Mouse (Mus musculus): ENCODE results near the gene Gm28047.

DNA sequence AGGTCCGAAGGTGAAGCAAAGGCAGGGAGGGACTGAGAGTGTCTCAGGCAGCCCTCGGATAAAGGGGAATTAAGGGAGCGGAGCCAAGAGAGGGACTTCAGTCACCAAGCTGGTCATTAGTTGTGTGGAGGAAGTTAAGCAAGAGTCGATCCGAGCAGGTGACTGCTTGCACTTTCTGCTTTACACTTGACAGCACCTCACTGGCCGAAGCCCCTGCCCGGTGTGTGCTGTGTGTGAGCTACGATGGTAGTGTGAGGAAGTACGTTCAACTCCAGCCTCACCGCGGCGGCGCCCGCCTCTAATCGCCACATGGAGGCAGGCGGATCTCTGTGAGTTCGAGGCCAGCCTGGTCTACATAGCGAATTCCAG lies 804 bp upstream of the Gm28047 start:
- TF ChIP-seq CTCF (IDR thresholded peaks at IDR 0.05; ENCODE audit: low read depth, low read length) (no peak), POLR2A (IDR thresholded peaks at IDR 0.05; ENCODE audit: extremely low read depth, insufficient read depth, low read length) (no peak)

All from liver, adult 2 months (tissue).